Mouse (Mus musculus) megakaryocyte, embryonic 14.5 days (primary cell): ENCODE measurements around the gene Prrx1. TPM values are rescaled to one million over a fixed set of nuclear protein-coding genes. Genes with fewer than 3 reads are reported as not detected.

Experiments used
- H3K27me3 ChIP-seq: replicated peaks from 2 replicates; pipeline ENCODE3; 2012; ENCODE audit warnings: inconsistent platforms
- H3K36me3 ChIP-seq: replicated peaks from 2 replicates; pipeline ENCODE3; 2012; ENCODE audit warnings: low read length, inconsistent platforms, mixed read lengths
- H3K4me1 ChIP-seq: 2 replicates; pipeline ENCODE4 v1.6.1; 2012; ENCODE audit warnings: inconsistent platforms
- H3K4me3 ChIP-seq: replicated peaks from 2 replicates; pipeline ENCODE3; 2012; ENCODE audit warnings: moderate library complexity, mild to moderate bottlenecking, inconsistent platforms
- H3K9me3 ChIP-seq: 2 replicates; pipeline ENCODE4 v1.6.1; 2012; ENCODE audit warnings: inconsistent platforms
- FLI1 ChIP-seq: IDR thresholded peaks from 2 replicates; pipeline ENCODE4 v1.6.1; 2012; ENCODE audit warnings: low read length, inconsistent platforms, mixed read lengths
- GATA1 ChIP-seq: IDR thresholded peaks from 3 replicates; pipeline ENCODE4 v1.6.1; 2012; ENCODE audit warnings: mixed read lengths, low read length, inconsistent platforms, borderline replicate concordance
- polyA plus RNA-seq: library from polyadenylated mRNA; stranded (reverse); fragments of >175 nt; gene quantifications from 2 replicates; pipeline ENCODE4 v1.2.3, GENCODE M21; 2012; ENCODE audit warnings: low replicate concordance; ENCODE audit not compliant: insufficient read depth

The Prrx1 gene
- polyA plus RNA-seq, 1 experiment = not detected

DNA sequence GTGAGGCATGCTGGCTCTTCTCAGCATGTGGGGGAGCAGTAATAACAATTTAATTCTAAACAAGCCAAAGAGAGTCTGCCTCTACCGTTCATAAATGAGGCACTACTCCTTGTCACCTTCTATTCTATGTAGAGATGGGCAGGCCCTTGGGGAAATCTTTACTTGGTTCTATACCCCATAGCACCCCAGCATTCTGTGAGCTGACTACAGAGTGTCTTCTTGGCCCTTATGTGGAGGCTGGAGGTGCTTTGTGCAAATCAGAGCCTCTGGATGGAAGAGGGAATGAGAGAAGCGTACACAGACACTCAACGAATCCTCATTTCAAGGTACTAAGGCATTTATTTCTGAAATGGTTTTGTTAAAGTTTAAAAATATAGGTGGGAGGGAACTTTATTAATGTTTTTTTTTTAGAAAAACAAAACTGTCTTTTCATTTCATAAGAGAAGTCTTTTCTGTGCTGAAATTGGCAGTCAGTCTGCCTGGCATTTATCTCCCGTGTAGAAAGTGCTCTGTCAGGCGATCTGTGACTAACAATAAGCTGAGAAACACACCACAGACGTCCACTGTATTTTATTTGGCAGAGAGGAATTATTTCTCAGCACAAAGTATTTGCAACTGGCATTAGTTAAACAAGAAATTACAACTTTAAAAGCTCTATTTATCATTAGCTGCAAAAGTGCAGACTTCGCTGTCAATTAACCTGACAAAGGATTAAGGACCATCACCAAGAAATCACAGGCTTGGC, 33.2 kb downstream of the Prrx1 start:
- no peak overlapping the region for H3K4me3 ChIP-seq
- H3K27me3 ChIP-seq = no peaks in the 10 kb centered on the region
- no peaks in the 10 kb centered on the region for H3K36me3 ChIP-seq
- H3K4me1 ChIP-seq = peaks cover 20% of the 10 kb centered on the region
- H3K9me3 ChIP-seq = no peaks in the 10 kb centered on the region
- TF ChIP-seq GATA1 (no peak), FLI1 (no peak)

DNA sequence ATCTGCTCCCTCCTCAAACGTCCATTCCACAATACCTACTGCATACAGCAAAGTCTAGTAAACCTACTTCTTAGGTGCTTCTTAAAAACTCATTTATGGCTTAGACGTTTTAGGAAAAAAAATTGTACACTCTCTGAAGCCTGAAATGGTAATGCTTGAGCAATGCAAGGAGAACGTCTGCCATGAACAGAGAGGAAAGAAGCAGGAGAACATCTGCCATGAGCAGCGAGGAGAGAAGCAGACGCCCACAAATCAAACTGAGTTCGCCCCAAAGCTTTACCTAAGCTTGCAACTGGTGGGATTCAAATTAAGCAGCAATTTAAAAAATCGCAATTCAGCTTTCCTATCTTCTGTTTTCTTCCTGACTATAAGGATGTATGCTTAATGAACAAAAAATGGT, 36.4 kb downstream of the Prrx1 start:
- no peaks in the 10 kb centered on the region for H3K9me3 ChIP-seq
- peaks cover 14% of the 10 kb centered on the region for H3K4me1 ChIP-seq
- H3K36me3 ChIP-seq = no peaks in the 10 kb centered on the region
- no peak overlapping the region for H3K4me3 ChIP-seq
- no peaks in the 10 kb centered on the region for H3K27me3 ChIP-seq
- TF ChIP-seq FLI1 (no peak), GATA1 (no peak)

DNA sequence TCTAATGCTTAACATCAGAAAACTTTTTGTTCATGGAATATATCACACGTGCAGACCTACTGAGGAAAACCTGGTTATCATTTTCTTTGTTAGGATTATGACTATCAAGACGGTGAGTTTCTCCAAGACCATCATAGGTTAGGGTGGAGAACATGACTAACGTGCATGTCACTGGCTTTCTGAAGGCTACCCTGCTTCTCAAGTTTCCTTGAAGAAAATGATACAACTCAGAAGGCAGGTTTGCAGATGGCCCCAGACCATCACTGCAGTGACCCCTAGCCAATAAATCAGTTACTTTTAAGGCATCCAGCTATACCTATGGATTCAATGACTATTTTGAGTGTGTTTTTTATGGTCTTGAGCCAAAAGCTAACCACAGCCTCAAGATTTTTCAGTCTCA, 38.6 kb downstream of the Prrx1 start:
- Histone ChIP-seq H3K27me3 (no peaks in the 10 kb centered on the region), H3K36me3 (no peaks in the 10 kb centered on the region)

DNA sequence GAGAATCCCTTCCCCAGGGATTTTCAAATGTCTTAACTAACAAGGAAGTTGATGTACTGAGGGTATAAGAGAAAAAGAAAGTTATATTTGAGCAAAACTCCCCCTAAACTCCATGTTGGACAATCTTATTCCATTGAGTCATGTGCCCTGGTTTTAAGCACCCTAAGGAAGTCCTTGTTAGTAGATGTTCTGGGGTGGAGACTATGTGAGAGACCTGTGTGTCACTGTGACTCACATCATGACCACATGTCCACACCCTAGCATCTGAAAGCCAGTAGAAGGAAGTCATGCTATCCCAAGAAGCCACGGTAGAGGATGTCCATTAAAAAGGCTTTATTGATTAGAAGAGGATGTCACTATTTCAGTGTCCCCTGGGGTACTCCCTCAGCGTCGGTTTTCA, 40.4 kb downstream of the Prrx1 start:
- Histone ChIP-seq H3K4me3 (no peak overlapping the region), H3K36me3 (no peaks in the 10 kb centered on the region), H3K4me1 (no peaks in the 10 kb centered on the region)

More for the DNA sequence above, 38.6 kb downstream of the Prrx1 start:
- Histone ChIP-seq H3K9me3 (0 out of 2 replicates have a peak, but pooled peaks cover 2% of the 10 kb centered on the region), H3K4me3 (no peak overlapping the region), H3K4me1 (peaks cover 3% of the 10 kb centered on the region)
- TF ChIP-seq FLI1 (no peak), GATA1 (no peak)

DNA sequence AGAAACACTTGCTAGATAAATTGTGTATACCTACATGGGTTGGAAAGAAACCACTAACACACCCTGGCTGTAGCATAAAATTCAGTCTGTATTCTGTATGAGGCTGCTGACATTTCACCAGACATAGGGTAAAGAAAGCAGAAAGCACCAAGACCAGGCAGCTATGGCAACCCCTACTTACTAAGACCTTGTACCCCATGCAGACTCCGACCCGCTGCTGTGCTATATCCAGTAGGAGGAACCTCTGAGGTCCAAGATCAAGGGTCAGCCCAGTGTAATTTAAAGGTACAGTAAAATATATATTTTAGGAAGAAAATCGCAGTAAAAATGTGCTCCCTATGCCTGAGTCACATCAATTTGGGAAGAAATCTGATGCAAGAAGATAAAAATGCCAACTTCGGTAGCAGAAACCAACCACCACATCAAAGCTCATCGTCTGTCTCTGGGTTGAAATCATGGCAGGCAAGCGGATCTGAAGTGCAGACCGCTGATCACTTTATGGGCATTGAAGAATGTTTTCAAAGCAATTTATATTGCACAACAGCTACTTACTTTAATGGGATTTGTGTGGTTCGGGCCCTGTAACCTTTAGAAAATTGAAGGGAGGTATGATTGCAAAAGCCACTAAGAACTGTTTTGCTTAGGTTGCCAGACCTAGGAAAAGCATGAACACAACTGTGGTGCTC, 46.5 kb downstream of the Prrx1 start:
- no peak overlapping the region for H3K4me3 ChIP-seq
- TF ChIP-seq GATA1 = no peak
- no peak for TF ChIP-seq FLI1
- H3K9me3 ChIP-seq = 0 out of 2 replicates have a peak, but pooled peaks cover 6% of the 10 kb centered on the region
- no peaks in the 10 kb centered on the region for H3K27me3 ChIP-seq
- H3K36me3 ChIP-seq = no peaks in the 10 kb centered on the region
- H3K4me1 ChIP-seq = no peaks in the 10 kb centered on the region

More for the DNA sequence above, 40.4 kb downstream of the Prrx1 start:
- TF ChIP-seq FLI1 (no peak), GATA1 (no peak)
- Histone ChIP-seq H3K9me3 (0 out of 2 replicates have a peak, but pooled peaks cover 2% of the 10 kb centered on the region), H3K27me3 (no peaks in the 10 kb centered on the region)

DNA sequence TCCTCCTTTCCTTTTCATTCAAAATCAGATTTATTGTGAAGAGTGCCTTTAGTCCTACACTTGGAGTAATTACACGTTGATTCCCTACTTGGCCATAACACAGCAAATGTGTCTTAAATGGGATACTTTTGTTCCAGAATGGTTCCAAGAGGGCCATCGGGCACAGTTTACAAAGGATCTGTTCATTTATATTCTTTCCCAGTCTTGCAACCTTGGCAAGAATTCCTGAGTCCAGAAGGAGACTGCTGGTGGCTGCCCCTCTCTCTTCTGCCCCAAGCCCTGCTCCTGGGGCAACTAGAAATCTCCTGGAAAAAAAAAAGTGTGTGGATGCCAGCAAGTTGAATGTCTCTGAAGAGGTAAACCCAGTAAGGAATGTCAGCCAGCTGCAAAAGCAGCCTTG, 56.2 kb downstream of the Prrx1 start:
- TF ChIP-seq FLI1 = no peak
- TF ChIP-seq GATA1 = no peak
- Histone ChIP-seq H3K36me3 (no peaks in the 10 kb centered on the region), H3K4me1 (no peaks in the 10 kb centered on the region), H3K9me3 (peaks cover 7% of the 10 kb centered on the region; the same call in 1 of the 2 replicates), H3K4me3 (no peak overlapping the region), H3K27me3 (no peaks in the 10 kb centered on the region)

DNA sequence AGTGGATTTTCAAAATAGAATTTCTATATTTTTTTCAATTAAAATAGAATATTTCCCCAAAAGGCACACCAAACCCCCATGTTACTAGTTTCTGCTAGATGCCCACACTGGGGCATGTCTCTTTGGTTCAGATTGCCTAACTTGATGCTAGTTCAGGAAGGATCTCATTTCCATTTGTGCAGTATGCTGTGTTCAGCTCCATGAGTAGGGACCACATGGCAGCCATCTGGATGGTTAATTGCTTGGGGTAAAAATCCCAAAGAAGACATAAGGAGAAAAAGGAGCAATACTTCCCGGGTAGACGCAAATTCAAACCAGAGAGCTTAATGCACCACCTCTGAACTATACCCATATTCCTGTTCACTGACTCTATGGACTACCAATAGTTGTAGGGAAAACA, 57.6 kb downstream of the Prrx1 start:
- Histone ChIP-seq H3K27me3 (no peaks in the 10 kb centered on the region), H3K4me3 (no peak overlapping the region), H3K4me1 (no peaks in the 10 kb centered on the region), H3K9me3 (peaks cover 6% of the 10 kb centered on the region; the same call in 1 of the 2 replicates), H3K36me3 (no peaks in the 10 kb centered on the region)
- TF ChIP-seq FLI1 = no peak
- no peak for TF ChIP-seq GATA1

DNA sequence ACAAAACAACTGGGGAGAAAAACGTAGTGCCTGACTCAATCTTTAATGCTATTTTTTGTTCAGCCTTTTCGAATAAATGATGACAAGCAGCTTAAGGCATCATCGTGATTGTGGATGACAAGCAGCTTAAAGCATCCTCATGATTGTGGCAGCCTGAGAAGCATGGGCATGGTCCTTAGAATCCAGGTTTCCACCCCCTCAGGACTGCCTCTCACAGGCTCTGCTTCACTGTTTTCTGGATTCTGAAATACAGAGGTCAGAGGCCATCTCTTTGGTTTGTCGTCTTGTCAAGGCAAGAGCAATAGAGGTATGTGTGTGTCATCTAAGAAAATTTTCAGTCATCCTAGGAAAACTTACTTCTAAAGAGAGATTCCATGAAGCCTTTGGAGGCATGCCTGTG, 60.7 kb downstream of the Prrx1 start:
- H3K4me1 ChIP-seq = no peaks in the 10 kb centered on the region
- no peaks in the 10 kb centered on the region for H3K36me3 ChIP-seq
- no peak overlapping the region for H3K4me3 ChIP-seq
- H3K27me3 ChIP-seq = no peaks in the 10 kb centered on the region
- no peak for TF ChIP-seq GATA1
- TF ChIP-seq FLI1 = no peak
- H3K9me3 ChIP-seq = peaks cover 6% of the 10 kb centered on the region; the same call in 1 of the 2 replicates

DNA sequence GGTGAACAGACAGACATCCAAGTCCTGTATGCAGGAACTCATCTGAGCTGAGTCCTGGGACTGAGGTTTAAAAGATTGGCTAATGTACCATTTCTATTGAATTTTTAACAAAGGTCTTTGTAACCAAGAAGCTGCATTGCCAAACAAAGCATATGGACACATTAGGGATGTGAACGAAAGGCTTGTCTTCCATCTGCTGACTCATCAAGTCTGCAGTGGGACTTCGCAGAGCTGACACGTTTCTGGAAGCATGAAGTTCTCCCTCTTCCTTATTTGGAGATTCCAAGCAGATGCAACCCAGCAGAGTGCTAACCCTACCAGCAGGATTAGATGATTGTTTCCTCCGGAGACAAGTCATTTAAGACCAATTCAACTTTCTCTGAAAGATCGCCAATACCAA, 61.2 kb downstream of the Prrx1 start:
- Histone ChIP-seq H3K4me3 (no peak overlapping the region), H3K36me3 (no peaks in the 10 kb centered on the region), H3K27me3 (no peaks in the 10 kb centered on the region), H3K9me3 (0 out of 2 replicates have a peak, but pooled peaks cover 2% of the 10 kb centered on the region), H3K4me1 (no peaks in the 10 kb centered on the region)
- no peak for TF ChIP-seq FLI1
- TF ChIP-seq GATA1 = no peak

DNA sequence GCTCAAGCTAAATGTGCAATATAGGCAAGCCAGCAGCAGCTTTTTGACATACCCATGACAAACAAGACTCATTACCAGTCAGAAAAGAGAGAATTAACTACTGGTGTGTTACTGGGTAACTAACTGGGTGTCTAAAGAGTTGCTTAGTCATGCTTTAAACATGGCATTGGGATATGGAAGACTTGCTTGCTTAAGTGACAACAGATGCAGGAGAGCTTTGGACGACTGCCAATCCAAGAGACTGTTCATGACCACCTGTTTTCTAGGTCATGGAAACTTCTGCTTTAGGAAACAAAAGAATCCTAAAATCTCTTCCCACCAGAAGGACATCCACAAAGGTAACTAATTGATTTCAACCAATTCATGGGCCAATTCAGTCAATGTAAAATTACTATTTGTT, 61.7 kb downstream of the Prrx1 start:
- Histone ChIP-seq H3K4me1 (no peaks in the 10 kb centered on the region), H3K36me3 (no peaks in the 10 kb centered on the region), H3K9me3 (0 out of 2 replicates have a peak, but pooled peaks cover 2% of the 10 kb centered on the region), H3K27me3 (no peaks in the 10 kb centered on the region), H3K4me3 (no peak overlapping the region)
- TF ChIP-seq FLI1 (no peak), GATA1 (no peak)
